Mouse (Mus musculus): Measurements from ENCODE around the gene 4930404H24Rik. TPM values are rescaled to one million over a fixed set of nuclear protein-coding genes. Genes with fewer than 3 reads are reported as not detected.
A peak's percentile ranks its signal among the peaks of the same experiment; 100 is the strongest.
"Not testable (repeated sequence)": the region's sequence is repeated elsewhere in the genome, so short reads cannot be mapped to it uniquely, and the experiment has no call there.

Gene 4930404H24Rik
- polyA plus RNA-seq, 1 experiment from 2014 or later: not detected

GRCm38 (mm10) chr2:153483118-153483983 lies 9.2 kb upstream of the 4930404H24Rik start:
- peak overlapping the region; percentile 98 for H3K27ac ChIP-seq (replicated peaks)
- H3K27me3 ChIP-seq: no peaks in the 10 kb centered on the region
- peaks cover 34% of the 10 kb centered on the region for H3K4me1 ChIP-seq
- 5% methylated on average over 20 of the region's 20 CpGs for WGBS
- peak overlapping the region; percentile 35 for H3K4me2 ChIP-seq (replicated peaks)
- 0 out of 2 replicates have a peak overlapping the region, but pooled peaks have one; percentile 3 for H3K4me3 ChIP-seq
- peak overlapping the region; percentile 35 for H3K9ac ChIP-seq (replicated peaks)
- no peaks in the 10 kb centered on the region for H3K36me3 ChIP-seq
- no peaks in the 10 kb centered on the region for H3K9me3 ChIP-seq
- ATAC-seq (replicated peaks): peak; percentile 77

- Histone ChIP-seq H3K4me3 (no peak overlapping the region), H3K36me3 (no peaks in the 10 kb centered on the region), H3K4me1 (peaks cover 34% of the 10 kb centered on the region), H3K9me3 (no peaks in the 10 kb centered on the region), H3K4me2 (replicated peaks) (peak overlapping the region; percentile 35; the same call in 1 of the 2 replicates), H3K9ac (replicated peaks) (peak overlapping the region; percentile 35; the same call in 1 of the 2 replicates), H3K27ac (replicated peaks) (peak overlapping the region; percentile 98), H3K27me3 (no peaks in the 10 kb centered on the region)
- 24% methylated on average over 4 of the region's 4 CpGs for WGBS
- peak; percentile 64 for ATAC-seq (replicated peaks)
Observed at GRCm38 (mm10) chr2:153484071-153484470, 8.5 kb upstream of the 4930404H24Rik start.

GRCm38 (mm10) chr2:153490116-153490515 lies 2.5 kb upstream of the 4930404H24Rik start:
- no peaks in the 10 kb centered on the region for H3K36me3 ChIP-seq
- no peak for ATAC-seq (replicated peaks)
- no peaks in the 10 kb centered on the region for H3K27me3 ChIP-seq
- 76% methylated on average over 1 of the region's 1 CpGs for WGBS
- H3K4me1 ChIP-seq: peaks cover 42% of the 10 kb centered on the region
- no peaks in the 10 kb centered on the region for H3K9me3 ChIP-seq
- H3K4me2 ChIP-seq (replicated peaks): no peak overlapping the region
- H3K9ac ChIP-seq (replicated peaks): no peak overlapping the region
- H3K4me3 ChIP-seq: no peak overlapping the region
- no peak overlapping the region for H3K27ac ChIP-seq (replicated peaks)

- Histone ChIP-seq H3K27ac (replicated peaks) (peak overlapping the region; percentile 95), H3K4me3 (no peak overlapping the region), H3K9me3 (no peaks in the 10 kb centered on the region), H3K9ac (replicated peaks) (no peak overlapping the region), H3K4me1 (peaks cover 44% of the 10 kb centered on the region), H3K27me3 (no peaks in the 10 kb centered on the region), H3K36me3 (no peaks in the 10 kb centered on the region), H3K4me2 (replicated peaks) (no peak overlapping the region)
- WGBS: 22% methylated on average over 5 of the region's 5 CpGs
- ATAC-seq (replicated peaks): no peak
Observed at GRCm38 (mm10) chr2:153490940-153491339, 1.6 kb upstream of the 4930404H24Rik start.

GRCm38 (mm10) chr2:153491512-153492178 lies 945 bp upstream of the 4930404H24Rik start:
- H3K4me1 ChIP-seq: peaks cover 51% of the 10 kb centered on the region
- no peaks in the 10 kb centered on the region for H3K36me3 ChIP-seq
- H3K4me2 ChIP-seq (replicated peaks): peak overlapping the region; percentile 77
- peak overlapping the region; percentile 52 for H3K4me3 ChIP-seq
- H3K9me3 ChIP-seq: no peaks in the 10 kb centered on the region
- H3K27me3 ChIP-seq: no peaks in the 10 kb centered on the region
- H3K27ac ChIP-seq (replicated peaks): peak overlapping the region; percentile 95
- ATAC-seq (replicated peaks): peak; percentile 14; the same call in 1 of the 2 replicates
- H3K9ac ChIP-seq (replicated peaks): peak overlapping the region; percentile 79
- 7% methylated on average over 18 of the region's 18 CpGs for WGBS

DNA sequence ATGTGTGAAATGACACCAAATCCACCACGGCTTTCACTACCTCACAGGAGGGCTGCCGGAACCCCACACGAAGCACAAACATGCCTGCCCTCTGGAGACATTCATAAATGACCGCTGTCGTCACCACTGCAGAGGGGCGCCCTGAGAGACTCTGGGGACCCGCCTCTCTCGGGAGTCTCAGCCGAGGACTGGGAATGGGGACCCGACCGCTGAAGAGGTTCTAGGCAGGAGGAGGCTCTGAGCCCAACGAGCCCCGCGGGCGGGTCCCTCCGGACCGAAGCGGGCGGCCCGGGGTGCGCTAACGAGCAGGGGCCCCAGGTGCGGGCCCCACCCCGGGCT lies 442 bp upstream of the 4930404H24Rik start:
- H3K9me3 ChIP-seq: no peaks in the 10 kb centered on the region
- no peaks in the 10 kb centered on the region for H3K36me3 ChIP-seq
- peaks cover 56% of the 10 kb centered on the region for H3K4me1 ChIP-seq
- H3K9ac ChIP-seq (replicated peaks): peak overlapping the region; percentile 79
- peak overlapping the region; percentile 52 for H3K4me3 ChIP-seq
- 0% methylated on average over 23 of the region's 24 CpGs for WGBS
- H3K27ac ChIP-seq (replicated peaks): peak overlapping the region; percentile 95
- peak; percentile 39 for ATAC-seq (replicated peaks)
- H3K27me3 ChIP-seq: no peaks in the 10 kb centered on the region
- peak overlapping the region; percentile 77 for H3K4me2 ChIP-seq (replicated peaks)

GRCm38 (mm10) chr2:153493393-153493731 lies 772 bp downstream of the 4930404H24Rik start:
- H3K4me3 ChIP-seq: peak overlapping the region; percentile 52
- peaks cover 68% of the 10 kb centered on the region for H3K4me1 ChIP-seq
- no peaks in the 10 kb centered on the region for H3K27me3 ChIP-seq
- WGBS: 18% methylated on average over 2 of the region's 2 CpGs
- H3K9me3 ChIP-seq: no peaks in the 10 kb centered on the region
- H3K4me2 ChIP-seq (replicated peaks): peak overlapping the region; percentile 77
- no peaks in the 10 kb centered on the region for H3K36me3 ChIP-seq
- H3K9ac ChIP-seq (replicated peaks): peak overlapping the region; percentile 79
- ATAC-seq (replicated peaks): no peak
- peak overlapping the region; percentile 95 for H3K27ac ChIP-seq (replicated peaks)

GRCm38 (mm10) chr2:153493781-153494292 lies 1.2 kb downstream of the 4930404H24Rik start:
- peak overlapping the region; percentile 77; the same call in 1 of the 2 replicates for H3K4me2 ChIP-seq (replicated peaks)
- WGBS: 25% methylated on average over 6 of the region's 6 CpGs
- H3K9ac ChIP-seq (replicated peaks): no peak overlapping the region
- H3K27me3 ChIP-seq: no peaks in the 10 kb centered on the region
- H3K27ac ChIP-seq (replicated peaks): peak overlapping the region; percentile 95
- peaks cover 68% of the 10 kb centered on the region for H3K4me1 ChIP-seq
- no peaks in the 10 kb centered on the region for H3K9me3 ChIP-seq
- ATAC-seq (replicated peaks): no peak
- no peaks in the 10 kb centered on the region for H3K36me3 ChIP-seq
- H3K4me3 ChIP-seq: no peak overlapping the region

DNA sequence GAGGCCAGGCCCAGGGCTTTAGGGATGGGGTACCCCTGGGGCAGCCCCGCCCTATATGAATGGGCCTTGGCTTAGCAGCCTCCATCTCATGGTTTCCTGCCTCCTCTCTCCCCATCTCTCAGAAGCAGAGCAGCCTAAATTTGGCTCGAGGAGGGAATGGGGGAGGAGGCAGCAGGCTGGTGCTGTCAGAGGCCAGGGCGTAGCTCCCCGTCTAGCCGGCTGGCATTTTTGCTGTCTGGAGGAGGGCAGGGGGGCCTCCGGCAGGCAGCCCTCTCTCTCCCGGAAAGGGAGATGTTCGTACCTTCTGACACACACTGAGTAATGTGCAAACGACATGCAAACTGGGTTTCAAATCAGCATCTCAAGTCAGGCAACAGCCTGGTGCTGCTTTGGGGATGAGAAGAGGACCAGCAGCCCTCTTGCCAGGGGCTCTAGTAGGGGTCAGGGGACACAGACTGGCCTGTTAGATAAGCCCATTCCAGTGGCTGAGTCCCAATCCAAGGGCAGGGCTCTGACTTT lies 1.8 kb downstream of the 4930404H24Rik start:
- H3K9ac ChIP-seq (replicated peaks): no peak overlapping the region
- no peak for ATAC-seq (replicated peaks)
- WGBS: 23% methylated on average over 9 of the region's 9 CpGs
- H3K27me3 ChIP-seq: no peaks in the 10 kb centered on the region
- H3K36me3 ChIP-seq: no peaks in the 10 kb centered on the region
- no peak overlapping the region for H3K4me2 ChIP-seq (replicated peaks)
- H3K4me1 ChIP-seq: peaks cover 68% of the 10 kb centered on the region
- H3K9me3 ChIP-seq: no peaks in the 10 kb centered on the region
- H3K4me3 ChIP-seq: no peak overlapping the region
- H3K27ac ChIP-seq (replicated peaks): peak overlapping the region; percentile 95

DNA sequence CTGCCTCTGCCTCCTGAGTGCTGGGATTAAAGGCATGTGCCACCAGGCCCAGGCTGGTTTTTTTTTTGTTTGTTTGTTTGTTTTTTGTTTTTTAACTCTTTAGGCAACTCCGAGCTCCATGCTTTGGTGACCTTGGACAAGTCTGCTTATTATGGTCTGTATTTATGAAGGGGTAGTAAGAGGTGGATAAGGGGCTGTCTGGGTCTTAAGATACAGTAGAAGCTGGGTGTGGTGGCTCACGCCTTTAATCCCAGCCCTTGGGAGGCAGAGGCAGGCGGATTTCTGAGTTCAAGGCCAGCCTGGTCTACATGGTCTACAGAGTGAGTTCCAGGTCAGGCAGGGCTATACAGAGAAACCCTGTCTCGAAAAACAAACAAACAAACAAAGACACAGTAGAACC lies 2.8 kb downstream of the 4930404H24Rik start:
- not testable (repeated sequence) for H3K36me3 ChIP-seq; H3K27ac ChIP-seq (replicated peaks); H3K4me3 ChIP-seq; H3K4me2 ChIP-seq (replicated peaks); H3K9me3 ChIP-seq; H3K27me3 ChIP-seq; H3K9ac ChIP-seq (replicated peaks); ATAC-seq (replicated peaks)
- WGBS: 90% methylated on average over 4 of the region's 4 CpGs
- H3K4me1 ChIP-seq: peaks cover 62% of the 10 kb centered on the region

DNA sequence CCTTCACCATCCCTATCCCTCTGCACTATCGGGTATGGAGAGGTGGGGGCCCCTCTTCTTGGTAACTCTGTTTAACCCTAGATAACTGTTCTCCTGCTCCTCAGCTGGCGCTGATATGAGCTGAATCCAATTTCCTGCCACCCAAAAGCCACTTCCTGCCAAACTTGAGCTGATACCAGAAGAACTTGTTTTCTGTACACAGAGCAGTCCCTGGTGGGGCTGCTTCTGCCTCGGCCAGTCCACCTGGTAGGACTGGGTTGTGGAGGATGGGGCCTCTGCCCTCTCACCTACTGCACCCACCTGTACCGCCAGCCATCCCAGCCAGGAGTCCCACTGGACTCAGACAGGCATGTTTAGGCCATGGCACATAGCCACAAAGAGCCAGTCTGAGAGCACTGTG lies 3.2 kb downstream of the 4930404H24Rik start:
- Histone ChIP-seq H3K9ac (replicated peaks) (no peak overlapping the region), H3K4me2 (replicated peaks) (no peak overlapping the region), H3K9me3 (no peaks in the 10 kb centered on the region), H3K36me3 (no peaks in the 10 kb centered on the region), H3K27me3 (no peaks in the 10 kb centered on the region), H3K4me1 (peaks cover 59% of the 10 kb centered on the region), H3K4me3 (no peak overlapping the region), H3K27ac (replicated peaks) (peak overlapping the region; percentile 79)
- ATAC-seq (replicated peaks): no peak
- WGBS: 85% methylated on average over 4 of the region's 4 CpGs

DNA sequence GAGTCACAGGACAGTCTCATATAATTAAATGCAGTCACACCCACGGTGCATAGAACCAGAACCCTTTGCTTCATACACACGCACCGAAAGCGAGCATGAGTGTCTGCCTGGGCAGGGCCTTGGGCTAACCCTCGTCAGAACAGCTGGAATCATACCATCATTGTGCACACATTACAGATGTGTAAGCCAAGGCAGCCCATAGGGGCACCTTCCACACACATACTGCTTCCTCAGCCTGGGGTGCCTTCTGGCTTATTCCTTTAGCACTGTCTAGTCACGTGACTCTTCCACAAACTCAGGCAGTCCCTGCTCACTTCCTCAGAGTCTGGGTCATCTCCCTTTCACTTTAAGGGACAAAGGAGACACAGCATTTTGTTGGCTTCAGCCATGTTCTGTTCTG lies 3.7 kb downstream of the 4930404H24Rik start:
- no peak overlapping the region for H3K9ac ChIP-seq (replicated peaks)
- H3K27ac ChIP-seq (replicated peaks): peak overlapping the region; percentile 79
- no peaks in the 10 kb centered on the region for H3K27me3 ChIP-seq
- no peak overlapping the region for H3K4me2 ChIP-seq (replicated peaks)
- H3K4me3 ChIP-seq: no peak overlapping the region
- no peak for ATAC-seq (replicated peaks)
- no peaks in the 10 kb centered on the region for H3K9me3 ChIP-seq
- H3K36me3 ChIP-seq: no peaks in the 10 kb centered on the region
- peaks cover 54% of the 10 kb centered on the region for H3K4me1 ChIP-seq
- WGBS: 84% methylated on average over 6 of the region's 6 CpGs

All from forebrain, embryonic 15.5 days (tissue).